Mouse (Mus musculus) midbrain, embryonic 16.5 days (tissue): ENCODE results near the gene Trim7. TPM values are rescaled to one million over a fixed set of nuclear protein-coding genes. Genes with fewer than 3 reads are reported as not detected.
A peak's percentile ranks its signal among the peaks of the same experiment; 100 is the strongest.
"Not testable (repeated sequence)": the region's sequence is repeated elsewhere in the genome, so short reads cannot be mapped to it uniquely, and the experiment has no call there.

ENCODE experiments used
- ATAC-seq: fragments of 200-750 bp; cut with Nextera tagmentation; 2 replicates; pipeline ENCODE4 v1.8.0; 2017; ENCODE audit warnings: moderate TSS enrichment
- H3K27ac ChIP-seq: fragments of 300-500 bp; sonication (generic); 2 replicates; pipeline ENCODE4 v1.5.1; 2014; ENCODE audit warnings: mild to moderate bottlenecking, low read length, mixed read lengths
- H3K27me3 ChIP-seq: fragments of 300-500 bp; sonication (generic); 2 replicates; pipeline ENCODE4 v1.6.1; 2014; ENCODE audit warnings: low read depth, low read length, mixed read lengths; ENCODE audit not compliant: control insufficient read depth, insufficient read depth
- H3K36me3 ChIP-seq: fragments of 300-500 bp; sonication (generic); 2 replicates; pipeline ENCODE4 v1.6.1; 2014; ENCODE audit warnings: mild to moderate bottlenecking, low read length, moderate library complexity, mixed read lengths; ENCODE audit not compliant: control insufficient read depth, insufficient read depth
- H3K4me1 ChIP-seq: fragments of 300-500 bp; sonication (generic); 2 replicates; pipeline ENCODE4 v1.6.1; 2014; ENCODE audit warnings: mild to moderate bottlenecking, low read length, mixed read lengths; ENCODE audit not compliant: control insufficient read depth, insufficient read depth
- H3K4me2 ChIP-seq: fragments of 300-500 bp; sonication (generic); 2 replicates; pipeline ENCODE4 v1.6.1; 2014; ENCODE audit warnings: mild to moderate bottlenecking, low read length, mixed read lengths
- H3K4me3 ChIP-seq: fragments of 300-500 bp; sonication (generic); 2 replicates; pipeline ENCODE4 v1.5.1; 2014; ENCODE audit warnings: low read depth, mild to moderate bottlenecking, low read length, moderate library complexity, mixed read lengths
- H3K9ac ChIP-seq: fragments of 300-500 bp; sonication (generic); 2 replicates; pipeline ENCODE4 v1.6.1; 2014; ENCODE audit warnings: low read depth, low read length, mixed read lengths
- H3K9me3 ChIP-seq: fragments of 300-500 bp; sonication (generic); replicated peaks from 2 replicates; pipeline ENCODE4 v1.6.1; 2014; ENCODE audit warnings: mild to moderate bottlenecking, low read length, mixed read lengths; ENCODE audit not compliant: control insufficient read depth, poor library complexity, severe bottlenecking
- WGBS: fragments of 180-500 bp; shearing (Covaris S2); extraction: QIAGEN DNeasy Blood & Tissue Kit; methylation state at CpG from one replicate; pipeline ENCODE4 v1.1.7; 2014; 5-methylcytosine and 5-hydroxymethylcytosine counted together
- polyA plus RNA-seq: library from polyadenylated mRNA; unstranded; fragments of >200 nt; fragmentation: Nextera tagmentation; extraction: Ambion mirVana; gene quantifications from 2 replicates; pipeline ENCODE4 v1.2.1, GENCODE M21; 2015

Gene Trim7
- polyA plus RNA-seq, 1 experiment from 2014 or later = 3.6 TPM

DNA sequence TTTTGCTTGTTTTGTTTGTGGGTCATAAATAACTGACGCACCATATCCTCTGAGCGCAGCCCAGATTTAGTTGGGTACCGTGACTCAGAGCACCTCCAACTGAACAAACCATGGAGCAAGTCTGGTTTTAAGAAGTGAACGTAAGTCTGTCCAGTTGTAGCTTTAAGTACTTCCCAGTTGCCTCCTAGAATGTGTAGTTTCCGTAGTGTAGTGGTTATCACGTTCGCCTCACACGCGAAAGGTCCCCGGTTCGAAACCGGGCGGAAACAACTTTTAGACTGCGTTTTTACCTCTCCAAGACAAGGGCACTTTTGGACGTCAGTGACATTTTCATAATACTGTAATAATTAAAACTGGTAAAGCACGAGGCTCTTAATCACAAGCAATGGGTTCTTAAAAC lies 7.6 kb upstream of the Trim7 start:
- WGBS = under 1% methylated on average over 16 of the region's 16 CpGs
- Histone ChIP-seq H3K27ac (no peak overlapping the region), H3K9ac (peak overlapping the region; percentile 51; the same call in 1 of the 2 replicates), H3K9me3 (no peaks in the 10 kb centered on the region), H3K27me3 (peaks cover 4% of the 10 kb centered on the region; the same call in 1 of the 2 replicates), H3K4me3 (peak overlapping the region; percentile 79), H3K4me2 (peak overlapping the region; percentile 89), H3K36me3 (0 out of 2 replicates have a peak, but pooled peaks cover 3% of the 10 kb centered on the region), H3K4me1 (peaks cover 34% of the 10 kb centered on the region)
- no peak for ATAC-seq

DNA sequence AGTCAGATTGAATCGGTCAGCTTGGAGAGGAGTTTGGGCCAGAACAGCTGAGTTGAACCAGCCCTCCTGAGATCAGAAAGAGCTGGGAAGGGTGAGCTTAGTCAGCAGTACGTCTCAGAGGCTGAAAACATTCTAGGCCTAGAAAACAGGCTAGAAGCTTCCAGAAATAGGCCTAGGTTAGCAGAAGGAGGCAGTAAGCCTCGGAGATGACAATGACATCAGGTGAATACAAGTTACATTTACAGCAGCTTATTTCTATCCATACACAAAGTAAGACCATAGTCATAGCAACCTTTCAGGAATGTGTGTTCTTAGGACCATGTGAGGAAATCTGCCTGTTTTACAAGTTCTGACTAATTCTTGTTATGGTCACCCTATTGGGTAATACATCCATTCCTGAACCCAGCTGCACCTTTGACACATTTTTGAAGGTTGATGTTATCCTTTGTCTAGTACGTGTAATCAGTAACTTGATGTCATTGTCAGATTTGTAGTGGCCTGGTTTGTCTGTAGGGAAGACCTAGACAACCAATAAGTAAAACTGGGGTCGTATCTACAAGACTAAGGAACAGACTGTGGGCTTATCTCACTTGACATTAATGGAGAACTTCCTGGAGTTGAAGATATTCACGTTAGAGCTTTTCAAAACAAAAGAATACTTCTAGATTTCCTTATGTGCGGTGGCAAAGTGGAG lies 6.2 kb upstream of the Trim7 start:
- Histone ChIP-seq H3K4me2 (no peak overlapping the region), H3K4me3 (no peak overlapping the region), H3K9me3 (no peaks in the 10 kb centered on the region), H3K36me3 (no peaks in the 10 kb centered on the region), H3K27me3 (peaks cover 7% of the 10 kb centered on the region), H3K4me1 (peaks cover 24% of the 10 kb centered on the region), H3K9ac (no peak overlapping the region), H3K27ac (no peak overlapping the region)
- WGBS = 83% methylated on average over 7 of the region's 7 CpGs
- ATAC-seq = no peak

DNA sequence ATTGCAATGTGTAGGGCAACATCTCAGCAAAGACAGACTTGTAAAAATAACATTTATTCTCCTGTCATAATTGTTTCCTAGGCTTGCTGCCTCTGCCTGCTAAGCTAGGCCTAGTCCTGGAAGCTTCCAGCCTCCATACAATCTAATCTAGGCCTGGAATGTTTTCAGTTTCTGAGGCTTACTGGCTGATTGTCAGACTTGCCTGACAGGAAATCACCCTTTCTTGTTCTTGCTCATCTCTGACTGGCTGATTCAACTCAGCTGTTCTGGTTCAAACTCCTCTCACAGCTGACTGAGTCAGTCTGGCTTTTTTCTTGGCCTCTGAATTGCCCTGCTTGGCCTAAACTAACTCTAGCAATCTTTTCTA lies 5.6 kb upstream of the Trim7 start:
- no peak overlapping the region for H3K27ac ChIP-seq
- ATAC-seq = no peak
- peaks cover 7% of the 10 kb centered on the region for H3K27me3 ChIP-seq
- H3K9ac ChIP-seq = no peak overlapping the region
- H3K36me3 ChIP-seq = no peaks in the 10 kb centered on the region
- no peak overlapping the region for H3K4me3 ChIP-seq
- H3K4me2 ChIP-seq = no peak overlapping the region
- peaks cover 18% of the 10 kb centered on the region for H3K4me1 ChIP-seq
- H3K9me3 ChIP-seq = no peaks in the 10 kb centered on the region

DNA sequence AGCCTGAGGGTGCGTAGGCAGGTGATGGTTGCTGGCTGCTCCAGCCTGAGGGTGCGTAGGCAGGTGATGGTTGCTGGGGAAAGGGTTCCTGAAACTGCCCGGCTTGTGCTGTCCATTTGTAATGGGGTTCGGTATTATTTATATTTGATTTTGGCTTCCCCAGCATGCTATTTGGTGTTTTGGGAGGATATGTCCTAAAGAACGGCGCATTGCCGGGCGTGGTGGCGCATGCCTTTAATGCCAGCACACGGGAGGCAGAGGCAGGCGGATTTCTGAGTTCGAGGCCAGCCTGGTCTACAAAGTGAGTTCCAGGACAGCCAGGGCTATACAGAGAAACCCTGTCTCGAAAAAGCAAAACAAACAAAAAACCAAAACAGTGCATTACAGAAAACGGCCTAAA lies 4.6 kb upstream of the Trim7 start:
- not testable (repeated sequence) for H3K9ac ChIP-seq, H3K4me2 ChIP-seq, ATAC-seq, H3K27ac ChIP-seq, H3K36me3 ChIP-seq, H3K9me3 ChIP-seq, H3K4me3 ChIP-seq, H3K4me1 ChIP-seq, H3K27me3 ChIP-seq
- WGBS = 85% methylated on average over 14 of the region's 14 CpGs

DNA sequence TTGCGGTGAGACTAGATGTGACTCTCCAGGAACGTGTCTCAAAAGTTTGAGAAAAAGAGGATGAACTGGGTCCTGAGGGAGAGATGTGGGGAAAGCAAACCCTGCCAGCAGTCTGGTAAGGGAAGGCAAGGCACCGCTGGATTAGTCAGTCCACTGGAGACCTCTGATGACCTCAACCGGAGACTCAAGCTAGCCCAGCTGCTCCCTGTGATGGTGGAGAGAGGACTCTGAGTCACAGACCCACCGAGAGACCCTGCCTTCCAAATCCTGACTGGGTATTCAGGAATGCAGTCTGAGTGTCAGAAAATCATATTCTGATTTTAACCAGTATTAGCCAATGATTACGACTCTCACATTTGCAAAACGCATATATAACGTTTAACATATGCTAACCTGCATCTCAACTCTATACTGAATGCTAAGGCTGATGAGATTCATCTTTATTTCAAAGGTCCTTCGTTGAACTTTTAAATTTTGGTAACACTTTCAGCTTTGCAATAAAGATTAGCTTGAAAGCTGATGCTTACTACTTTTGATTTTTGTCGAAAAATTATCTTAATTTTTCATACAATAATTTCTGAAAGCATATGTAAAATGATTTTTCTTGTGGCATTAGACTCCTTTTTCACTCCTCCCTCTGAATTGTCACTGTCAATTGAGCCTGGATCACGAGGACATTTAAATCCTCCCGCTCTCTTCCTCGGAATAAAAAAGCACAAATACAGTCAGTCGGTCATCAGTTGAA lies 3.0 kb upstream of the Trim7 start:
- Histone ChIP-seq H3K9ac (no peak overlapping the region), H3K36me3 (no peaks in the 10 kb centered on the region), H3K27ac (no peak overlapping the region), H3K9me3 (no peaks in the 10 kb centered on the region), H3K4me3 (peak overlapping the region; percentile 29), H3K27me3 (peaks cover 7% of the 10 kb centered on the region), H3K4me2 (peak overlapping the region; percentile 53), H3K4me1 (peaks cover 14% of the 10 kb centered on the region)
- 31% methylated on average over 14 of the region's 14 CpGs for WGBS
- no peak for ATAC-seq

DNA sequence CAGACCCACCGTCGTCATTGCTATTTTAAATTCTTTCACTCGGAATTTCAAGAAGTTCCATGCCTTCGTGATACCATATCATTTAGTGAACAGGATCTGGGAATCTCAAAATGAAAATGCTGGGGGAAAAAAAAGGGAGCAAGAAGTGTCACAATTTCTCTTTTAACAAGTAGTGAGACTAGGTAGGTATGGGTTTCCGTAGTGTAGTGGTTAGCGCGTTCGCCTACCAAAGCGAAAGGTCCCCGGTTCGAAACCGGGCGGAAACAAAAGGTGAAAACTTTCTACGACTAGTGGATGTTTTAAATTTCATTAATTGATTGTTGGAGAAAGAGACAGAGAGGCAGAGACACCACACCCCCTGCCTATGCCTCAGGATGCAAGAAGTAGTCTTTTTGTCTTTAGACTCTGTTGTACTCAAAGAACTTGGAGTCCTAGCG lies 2.4 kb upstream of the Trim7 start:
- 1% methylated on average over 15 of the region's 15 CpGs for WGBS
- Histone ChIP-seq H3K4me1 (peaks cover 12% of the 10 kb centered on the region), H3K27ac (no peak overlapping the region), H3K27me3 (peaks cover 7% of the 10 kb centered on the region), H3K9ac (no peak overlapping the region), H3K9me3 (no peaks in the 10 kb centered on the region), H3K36me3 (no peaks in the 10 kb centered on the region), H3K4me2 (peak overlapping the region; percentile 53), H3K4me3 (peak overlapping the region; percentile 29)
- peak; percentile 36 for ATAC-seq

DNA sequence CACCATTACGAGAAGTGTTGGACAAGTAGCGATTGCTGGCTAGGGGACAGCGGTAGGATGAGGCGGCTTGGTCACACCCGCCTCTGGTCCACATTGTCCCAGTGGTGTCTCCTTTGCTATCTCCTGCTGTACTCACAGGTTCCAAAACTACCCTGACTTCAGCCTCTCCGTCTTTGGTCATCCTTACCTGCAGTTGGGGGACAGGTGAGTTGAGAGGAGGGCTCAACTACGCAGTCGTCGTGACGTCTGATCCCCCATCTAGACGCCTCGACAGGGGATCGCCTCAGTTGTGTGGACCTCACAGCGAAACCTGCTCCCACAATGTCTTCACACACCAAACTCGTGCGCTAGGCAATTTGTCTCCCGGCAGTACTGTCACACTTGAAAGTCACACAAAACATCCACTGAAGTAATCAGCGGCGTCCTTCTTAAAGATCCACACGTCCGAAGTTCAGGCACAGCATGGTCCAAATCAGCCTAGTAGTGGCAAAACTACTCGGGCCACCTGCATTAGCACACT lies 1.6 kb upstream of the Trim7 start:
- H3K9ac ChIP-seq = no peak overlapping the region

DNA sequence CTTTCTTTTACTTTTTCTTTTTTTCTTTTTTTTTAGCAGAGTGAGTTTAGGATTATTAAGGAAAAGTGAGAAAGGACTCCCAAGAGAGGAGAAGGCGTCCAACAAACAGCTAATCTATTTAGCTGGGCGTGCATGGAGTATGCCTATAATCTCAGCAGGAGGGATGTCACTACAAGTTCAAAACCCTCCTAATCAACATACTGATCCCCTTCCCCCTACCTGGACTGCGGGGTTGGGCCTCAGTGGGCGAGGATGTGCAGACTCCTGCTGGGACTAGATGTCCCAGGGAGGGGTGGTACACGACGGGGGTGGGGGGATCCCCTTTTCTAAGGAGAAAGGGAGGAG lies 784 bp downstream of the Trim7 start:
- peaks cover 7% of the 10 kb centered on the region for H3K27me3 ChIP-seq
- no peak for ATAC-seq
- no peak overlapping the region for H3K27ac ChIP-seq
- H3K9me3 ChIP-seq = no peaks in the 10 kb centered on the region
- 0 out of 2 replicates have a peak overlapping the region, but pooled peaks have one; percentile 34 for H3K9ac ChIP-seq
- H3K4me3 ChIP-seq = peak overlapping the region; percentile 45
- 0% methylated on average over 6 of the region's 6 CpGs for WGBS
- no peaks in the 10 kb centered on the region for H3K36me3 ChIP-seq
- peak overlapping the region; percentile 63 for H3K4me2 ChIP-seq
- H3K4me1 ChIP-seq = peaks cover 12% of the 10 kb centered on the region

More for the DNA sequence above, 1.6 kb upstream of the Trim7 start:
- Histone ChIP-seq H3K36me3 (no peaks in the 10 kb centered on the region), H3K9me3 (no peaks in the 10 kb centered on the region), H3K4me3 (peak overlapping the region; percentile 29), H3K27me3 (peaks cover 7% of the 10 kb centered on the region), H3K4me1 (peaks cover 12% of the 10 kb centered on the region), H3K27ac (no peak overlapping the region), H3K4me2 (peak overlapping the region; percentile 53)
- WGBS = 5% methylated on average over 22 of the region's 22 CpGs
- ATAC-seq = no peak

DNA sequence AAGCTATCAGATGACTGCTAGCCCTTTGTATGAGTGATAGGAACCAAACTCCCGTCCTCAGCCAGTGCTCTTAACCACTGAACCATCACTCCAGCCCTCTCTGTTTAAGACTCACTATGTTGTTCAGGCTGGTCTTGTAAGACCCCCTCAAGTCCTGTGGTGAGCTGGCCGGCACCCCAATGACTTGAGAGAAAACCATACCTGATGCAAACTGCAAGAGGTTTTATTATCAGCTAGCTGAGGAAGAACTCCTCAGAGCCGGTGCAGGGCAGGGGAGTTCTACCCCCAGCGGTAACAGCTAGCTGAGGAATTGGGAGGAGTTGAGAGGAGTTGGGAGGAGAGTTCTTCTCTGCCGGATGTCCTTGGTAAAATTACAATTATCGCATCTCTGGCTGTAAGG lies 2.0 kb downstream of the Trim7 start:
- Histone ChIP-seq H3K9me3 (no peaks in the 10 kb centered on the region), H3K36me3 (no peaks in the 10 kb centered on the region), H3K9ac (no peak overlapping the region), H3K4me1 (peaks cover 9% of the 10 kb centered on the region), H3K4me2 (no peak overlapping the region), H3K4me3 (no peak overlapping the region), H3K27ac (no peak overlapping the region), H3K27me3 (peaks cover 3% of the 10 kb centered on the region; the same call in 1 of the 2 replicates)
- 64% methylated on average over 6 of the region's 6 CpGs for WGBS
- no peak for ATAC-seq
